ENCODE assay signal across 8 mouse cellular contexts in the genomic region with DNA sequence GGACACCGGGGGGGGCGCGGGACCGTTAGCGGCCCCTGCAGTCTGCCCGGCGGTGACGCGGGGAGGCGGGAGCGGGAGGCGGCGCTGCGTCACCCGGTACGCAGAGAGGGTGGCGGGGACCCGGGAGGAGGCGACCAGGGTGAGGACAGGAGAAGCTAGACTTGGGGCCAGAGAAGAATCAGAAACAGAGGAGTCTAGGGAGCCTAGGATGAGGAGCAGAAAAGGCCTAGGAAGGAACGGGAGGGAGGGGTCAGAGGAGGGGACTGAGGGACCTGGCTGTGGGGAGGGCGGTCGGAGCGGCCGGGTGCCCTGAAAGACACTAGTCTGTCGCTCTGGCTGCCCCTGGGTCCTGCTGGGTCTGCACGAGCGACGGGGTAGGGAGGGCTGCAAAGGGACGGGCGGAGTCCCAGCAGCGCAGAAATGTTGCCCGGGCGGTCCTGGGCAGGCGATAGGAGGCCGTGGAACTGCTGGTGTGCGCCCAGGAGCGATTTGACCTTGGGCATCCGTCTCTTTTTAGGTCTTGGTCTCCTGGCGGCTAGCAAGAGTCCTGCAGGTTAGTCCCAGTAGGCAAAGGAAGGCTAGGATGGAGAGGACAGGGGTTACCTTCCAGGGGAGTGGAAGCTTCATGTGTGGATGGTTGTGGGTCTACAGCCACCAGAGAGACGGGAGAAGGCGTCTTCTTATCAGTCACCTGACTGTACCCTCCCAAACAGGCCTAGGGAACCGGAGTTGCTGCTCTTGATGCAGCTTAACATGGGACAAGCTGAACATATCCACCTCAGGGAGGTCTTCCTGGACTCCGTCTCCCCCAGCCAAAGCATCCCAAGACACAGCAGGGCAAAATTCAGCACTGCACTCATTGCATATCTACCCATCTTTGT. TPM values are rescaled to one million over a fixed set of nuclear protein-coding genes. Genes with fewer than 3 reads are reported as not detected.
DNase-seq lines count a peak whose midpoint lies in the region; ATAC-seq and TF ChIP-seq lines count a peak whose summit lies in the region.

Gene Cerk, minus strand, starts transcription at position 453 of the 881 bp plus-strand sequence.

- H3K27me3 ChIP-seq in embryonic facial prominence, embryonic 12.5 days: no peaks in the 10 kb centered on the region
- H3K27me3 ChIP-seq in kidney, adult 2 months (replicated peaks; ENCODE audit: control insufficient read depth, insufficient read depth, low read length): no peaks in the 10 kb centered on the region
- H3K27me3 ChIP-seq in limb, embryonic 14.5 days (ENCODE audit: control insufficient read depth, insufficient read depth, low read length): no peaks in the 10 kb centered on the region
- no peaks in the 10 kb centered on the region for H3K27me3 ChIP-seq in midbrain, embryonic 15.5 days (replicated peaks)

- H3K9ac ChIP-seq in embryonic facial prominence, embryonic 12.5 days: peak within 1 kb of the TSS; percentile 94
- H3K9ac ChIP-seq in limb, embryonic 14.5 days (ENCODE audit: low read depth, low read length, severe bottlenecking): peak within 1 kb of the TSS; percentile 94
- H3K9ac ChIP-seq in midbrain, embryonic 15.5 days: peak within 1 kb of the TSS; percentile 78

- H3K4me2 ChIP-seq in embryonic facial prominence, embryonic 12.5 days (replicated peaks): peak within 1 kb of the TSS; percentile 81
- H3K4me2 ChIP-seq in limb, embryonic 14.5 days (replicated peaks; ENCODE audit: low read depth, low read length, severe bottlenecking): peak within 1 kb of the TSS; percentile 85
- H3K4me2 ChIP-seq in midbrain, embryonic 15.5 days: peak within 1 kb of the TSS; percentile 85

- peak; percentile 57 for TF ChIP-seq CTCF in kidney, adult 2 months (conservative IDR thresholded peaks at IDR 0.05; ENCODE audit: insufficient read depth, insufficient read length, low read depth, low read length)

- peaks cover 38% of the 10 kb centered on the region for H3K4me1 ChIP-seq in embryonic facial prominence, embryonic 12.5 days
- H3K4me1 ChIP-seq in kidney, adult 2 months (ENCODE audit: control insufficient read depth, insufficient read depth, low read length): peaks cover 21% of the 10 kb centered on the region
- peaks cover 17% of the 10 kb centered on the region for H3K4me1 ChIP-seq in limb, embryonic 14.5 days (ENCODE audit: control insufficient read depth, insufficient read depth, low read length)
- peaks cover 57% of the 10 kb centered on the region for H3K4me1 ChIP-seq in midbrain, embryonic 15.5 days

- WGBS in embryonic facial prominence, embryonic 12.5 days: 3% methylated on average over 43 of the region's 43 CpGs
- 5% methylated on average over 42 of the region's 43 CpGs for WGBS in kidney, adult 2 months
- WGBS in limb, embryonic 14.5 days: 4% methylated on average over 32 of the region's 43 CpGs
- WGBS in midbrain, embryonic 15.5 days: 3% methylated on average over 42 of the region's 43 CpGs

- H3K9me3 ChIP-seq in embryonic facial prominence, embryonic 12.5 days: no peaks in the 10 kb centered on the region
- H3K9me3 ChIP-seq in limb, embryonic 14.5 days (ENCODE audit: control insufficient read depth, low read length): no peaks in the 10 kb centered on the region
- H3K9me3 ChIP-seq in midbrain, embryonic 15.5 days: no peaks in the 10 kb centered on the region

- H3K27ac ChIP-seq in embryonic facial prominence, embryonic 12.5 days: peak within 1 kb of the TSS; percentile 86
- peak within 1 kb of the TSS; percentile 94 for H3K27ac ChIP-seq in kidney, adult 2 months (ENCODE audit: insufficient read depth, low read depth, low read length)
- peak within 1 kb of the TSS; percentile 81 for H3K27ac ChIP-seq in limb, embryonic 14.5 days (replicated peaks; ENCODE audit: low read depth, low read length)
- peak within 1 kb of the TSS; percentile 88 for H3K27ac ChIP-seq in midbrain, embryonic 15.5 days

- peak; percentile 44 for ATAC-seq in embryonic facial prominence, embryonic 12.5 days (ENCODE audit: insufficient number of reproducible peaks, insufficient read depth, low FRiP score, low TSS enrichment)
- peak; percentile 54 for ATAC-seq in limb, embryonic 14.5 days (ENCODE audit: low FRiP score, low read depth)
- ATAC-seq in midbrain, embryonic 15.5 days (replicated peaks): peak; percentile 72

- no peaks in the 10 kb centered on the region for H3K36me3 ChIP-seq in embryonic facial prominence, embryonic 12.5 days
- no peaks in the 10 kb centered on the region for H3K36me3 ChIP-seq in kidney, adult 2 months (ENCODE audit: control insufficient read depth, insufficient read depth, low read length)
- H3K36me3 ChIP-seq in limb, embryonic 14.5 days (ENCODE audit: control insufficient read depth, insufficient read depth, low read length): no peaks in the 10 kb centered on the region
- no peaks in the 10 kb centered on the region for H3K36me3 ChIP-seq in midbrain, embryonic 15.5 days (replicated peaks)

- DNase-seq in urinary bladder, adult 18-20 months (ENCODE audit: low spot score in 2 of 2): peak; percentile 70 to 72
- no peak for DNase-seq in urinary bladder, postnatal 10 days (ENCODE audit: low spot score)
- DNase-seq in heart, adult 8-10 months (ENCODE audit: low spot score): peak; percentile 83
- DNase-seq in kidney, adult 2 months: peak; percentile 84
- DNase-seq in limb, embryonic 14.5 days (ENCODE audit: low spot score): no peak
- peak; percentile 69 to 83 for DNase-seq in spleen, postnatal 4 days (ENCODE audit: low spot score in 2 of 2)

- TF ChIP-seq POLR2A in kidney, adult 2 months (IDR thresholded peaks at IDR 0.05; ENCODE audit: low read depth, low read length): peak; percentile 29
- TF ChIP-seq POLR2A in limb, embryonic 14.5 days (IDR thresholded peaks at IDR 0.05; ENCODE audit: borderline replicate concordance, extremely low read depth, insufficient read depth, insufficient read length): no peak

- peak within 1 kb of the TSS; percentile 85 for H3K4me3 ChIP-seq in embryonic facial prominence, embryonic 12.5 days
- peak within 1 kb of the TSS; percentile 70 for H3K4me3 ChIP-seq in kidney, adult 2 months (ENCODE audit: insufficient read depth, low read depth, low read length)
- peak within 1 kb of the TSS; percentile 92 for H3K4me3 ChIP-seq in limb, embryonic 14.5 days (replicated peaks; ENCODE audit: low read length)
- H3K4me3 ChIP-seq in midbrain, embryonic 15.5 days: peak within 1 kb of the TSS; percentile 55

RNA-seq across cellular contexts. Expression of gene Cerk, which starts in this region (rescaled TPM):
- polyA plus RNA-seq in embryonic facial prominence, embryonic 12.5 days (2016; fragmentation: Nextera tagmentation; extraction: Ambion mirVana): 20.5 and 22.8 TPM in 2 replicates
- total RNA-seq in heart, adult 8-10 months (2022): 10 to 100 TPM; 25.5 to 32.9 (median 29.4) TPM
- polyA plus RNA-seq in kidney, adult 2 months (2012; rRNA removed): 19.7 and 20.8 TPM in 2 replicates
- polyA plus RNA-seq in limb, embryonic 14.5 days (2012; rRNA removed): 20.4 and 23.3 TPM in 2 replicates
- polyA plus RNA-seq in limb, embryonic 14.5 days (2014; fragmentation: Nextera tagmentation; extraction: Ambion mirVana): 18.0 and 19.7 TPM in 2 replicates
- polyA plus RNA-seq in midbrain, embryonic 15.5 days (2015; fragmentation: Nextera tagmentation; extraction: Ambion mirVana): 25.0 and 25.8 TPM in 2 replicates

Comparison
In these comparisons a context has a peak if more than half of its experiments do, and no peak if none do; other contexts are left out.
1. DNase-seq: peak in urinary bladder, adult 18-20 months (2 of 2), heart, adult 8-10 months (single experiment), kidney, adult 2 months (single experiment) and spleen, postnatal 4 days (2 of 2); none in urinary bladder, postnatal 10 days (single experiment) and limb, embryonic 14.5 days (single experiment).
2. Peak in every context shown above with its lines, with median percentiles within 50 percentile points of each other: ATAC-seq, H3K27ac ChIP-seq, H3K4me2 ChIP-seq, H3K4me3 ChIP-seq and H3K9ac ChIP-seq.